Mouse (Mus musculus) MEL (cell line): ENCODE measurements around the gene Bbs9. TPM values are rescaled to one million over a fixed set of nuclear protein-coding genes. Genes with fewer than 3 reads are reported as not detected.
A peak's percentile ranks its signal among the peaks of the same experiment; 100 is the strongest.

Experiments used
- DNase-seq: peaks from one replicate; pipeline ENCODE4 v3.0.0; 2011; ENCODE audit warnings: low read depth, low spot score
- H3K27ac ChIP-seq: 2 replicates; pipeline ENCODE4 v1.5.1; 2012; ENCODE audit warnings: low read depth, mild to moderate bottlenecking, control low read depth, low read length, moderate library complexity; ENCODE audit not compliant: control insufficient read depth
- H3K27me3 ChIP-seq, 2 experiments: fragments of 150-350 bp in 1 of 2; sonication (generic) in 1 of 2; 2 replicates each; pipeline ENCODE4 v1.6.1; 2012; ENCODE audit warnings: low read length in 2 of 2, mild to moderate bottlenecking in 2 of 2, improper control_type of control experiment in 1 of 2, moderate library complexity in 1 of 2; ENCODE audit not compliant: insufficient read depth in 2 of 2, control insufficient read depth in 1 of 2
- H3K36me3 ChIP-seq, 2 experiments: 2 replicates each; pipeline ENCODE4 v1.6.1; 2012 to 2014; ENCODE audit warnings: low read length in 2 of 2, improper control_type of control experiment in 1 of 2, inconsistent platforms in 1 of 2, mild to moderate bottlenecking in 1 of 2; ENCODE audit not compliant: insufficient read depth in 2 of 2, control insufficient read depth in 1 of 2
- H3K4me1 ChIP-seq, 2 experiments: fragments of 150-350 bp in 1 of 2; sonication (generic) in 1 of 2; 2 replicates each; pipeline ENCODE4 v1.6.1; 2012; ENCODE audit warnings: low read length in 2 of 2, improper control_type of control experiment in 1 of 2, mild to moderate bottlenecking in 1 of 2; ENCODE audit not compliant: insufficient read depth in 2 of 2, control insufficient read depth in 1 of 2
- H3K4me3 ChIP-seq, 2 experiments: fragments of 150-350 bp in 1 of 2; sonication (generic) in 1 of 2; 2 replicates each; pipeline ENCODE4 v1.5.1; 2012; ENCODE audit warnings: low read depth in 2 of 2, low read length in 2 of 2, mild to moderate bottlenecking in 2 of 2, moderate library complexity in 2 of 2, control low read depth in 1 of 2, improper control_type of control experiment in 1 of 2; ENCODE audit not compliant: control insufficient read depth in 1 of 2, insufficient read depth in 1 of 2
- H3K79me2 ChIP-seq: 2 replicates; pipeline ENCODE4 v1.6.1; 2012; ENCODE audit warnings: mild to moderate bottlenecking, low read length, moderate library complexity; ENCODE audit not compliant: control insufficient read depth, poor library complexity, insufficient read depth
- H3K9ac ChIP-seq: 2 replicates; pipeline ENCODE4 v1.6.1; 2012; ENCODE audit warnings: low read depth, mild to moderate bottlenecking, control low read depth, low read length, moderate library complexity; ENCODE audit not compliant: control insufficient read depth, poor library complexity, severe bottlenecking
- H3K9me3 ChIP-seq: fragments of 150-350 bp; sonication (generic); replicated peaks from 2 replicates; pipeline ENCODE4 v1.6.1; 2012; ENCODE audit warnings: mild to moderate bottlenecking, low read length, improper control_type of control experiment, moderate library complexity; ENCODE audit not compliant: insufficient read depth
- BHLHE40 ChIP-seq: IDR thresholded peaks from 2 replicates; pipeline ENCODE4 v1.6.1; 2012; ENCODE audit warnings: low read depth, mild to moderate bottlenecking, inconsistent platforms, low read length, improper control_type of control experiment, borderline replicate concordance
- CTCF ChIP-seq, 3 experiments: IDR thresholded peaks in 2 of 3; conservative IDR thresholded peaks in 1 of 3; 2 replicates each; pipeline ENCODE4 v1.5.1; 2011 to 2012; ENCODE audit warnings: low read length in 3 of 3, low read depth in 2 of 3, mild to moderate bottlenecking in 2 of 3, improper control_type of control experiment in 1 of 3, inconsistent platforms in 1 of 3, mixed read lengths in 1 of 3, moderate library complexity in 1 of 3; ENCODE audit not compliant: control insufficient read depth in 1 of 3, insufficient read depth in 1 of 3, poor library complexity in 1 of 3, severe bottlenecking in 1 of 3
- EP300 ChIP-seq, 2 experiments: IDR thresholded peaks; 2 replicates each; pipeline ENCODE4 v1.6.1; 2011; ENCODE audit warnings: improper control_type of control experiment in 2 of 2, low read length in 2 of 2, low read depth in 1 of 2, mild to moderate bottlenecking in 1 of 2
- GABPA ChIP-seq: IDR thresholded peaks from 2 replicates; pipeline ENCODE4 v1.6.1; 2012; ENCODE audit warnings: low read depth, mild to moderate bottlenecking, inconsistent platforms, low read length, improper control_type of control experiment, moderate library complexity
- GATA1 ChIP-seq: IDR thresholded peaks from 2 replicates; pipeline ENCODE4 v1.6.1; 2011; ENCODE audit warnings: low read depth, low read length, improper control_type of control experiment
- HCFC1 ChIP-seq: IDR thresholded peaks from 2 replicates; pipeline ENCODE4 v1.6.1; 2012; ENCODE audit warnings: low read depth, mild to moderate bottlenecking, inconsistent platforms, low read length, improper control_type of control experiment, moderate library complexity
- MAZ ChIP-seq: IDR thresholded peaks from 2 replicates; pipeline ENCODE4 v1.6.1; 2012; ENCODE audit warnings: low read depth, mild to moderate bottlenecking, inconsistent platforms, low read length, improper control_type of control experiment
- MYB ChIP-seq: IDR thresholded peaks from 2 replicates; pipeline ENCODE4 v1.6.1; 2011; ENCODE audit warnings: mild to moderate bottlenecking, low read depth, low read length, improper control_type of control experiment
- MYC ChIP-seq: IDR thresholded peaks from 2 replicates; pipeline ENCODE4 v1.6.1; 2011; ENCODE audit warnings: low read depth, mild to moderate bottlenecking, low read length, improper control_type of control experiment, moderate library complexity
- NRF1 ChIP-seq: IDR thresholded peaks from 2 replicates; pipeline ENCODE4 v1.6.1; 2014; ENCODE audit warnings: low read depth, mild to moderate bottlenecking, inconsistent platforms, low read length, improper control_type of control experiment, moderate library complexity; ENCODE audit not compliant: poor library complexity, insufficient read depth, severe bottlenecking
- POLR2AphosphoS5 ChIP-seq: IDR thresholded peaks from 2 replicates; pipeline ENCODE4 v1.6.1; 2012; ENCODE audit warnings: low read depth, borderline replicate concordance, mild to moderate bottlenecking, inconsistent platforms, low read length, moderate library complexity, mixed read lengths
- RAD21 ChIP-seq: IDR thresholded peaks from 2 replicates; pipeline ENCODE4 v1.6.1; 2011; ENCODE audit warnings: mild to moderate bottlenecking, low read depth, low read length, improper control_type of control experiment
- SMC3 ChIP-seq: IDR thresholded peaks from 2 replicates; pipeline ENCODE4 v1.6.1; 2011; ENCODE audit warnings: low read depth, low read length, improper control_type of control experiment
- TAL1 ChIP-seq: IDR thresholded peaks from 2 replicates; pipeline ENCODE4 v1.6.1; 2012; ENCODE audit warnings: mild to moderate bottlenecking, inconsistent platforms, low read length, moderate library complexity, mixed read lengths
- TBP ChIP-seq: IDR thresholded peaks from 2 replicates; pipeline ENCODE4 v1.8.0; 2011; ENCODE audit warnings: low read depth, low read length, improper control_type of control experiment
- USF1 ChIP-seq: IDR thresholded peaks from 2 replicates; pipeline ENCODE4 v1.6.1; 2014; ENCODE audit warnings: low read depth, mild to moderate bottlenecking, inconsistent platforms, low read length, improper control_type of control experiment, moderate library complexity
- USF2 ChIP-seq, 2 experiments: IDR thresholded peaks; 2 replicates each; pipeline ENCODE4 v1.6.1; 2011 to 2012; ENCODE audit warnings: improper control_type of control experiment in 2 of 2, low read length in 2 of 2, borderline replicate concordance in 1 of 2, inconsistent platforms in 1 of 2, low read depth in 1 of 2, mild to moderate bottlenecking in 1 of 2; ENCODE audit not compliant: insufficient read depth in 1 of 2
- ZKSCAN1 ChIP-seq: IDR thresholded peaks from 2 replicates; pipeline ENCODE4 v1.6.1; 2012; ENCODE audit warnings: low read depth, mild to moderate bottlenecking, inconsistent platforms, low read length, improper control_type of control experiment, moderate library complexity
- ZMIZ1 ChIP-seq: IDR thresholded peaks from 2 replicates; pipeline ENCODE4 v1.6.1; 2012; ENCODE audit warnings: low read depth, mild to moderate bottlenecking, inconsistent platforms, low read length, improper control_type of control experiment, moderate library complexity
- ZNF384 ChIP-seq: IDR thresholded peaks from 2 replicates; pipeline ENCODE4 v1.6.1; 2012; ENCODE audit warnings: low read depth, mild to moderate bottlenecking, inconsistent platforms, low read length, improper control_type of control experiment
- polyA plus RNA-seq, 2 experiments: library from polyadenylated mRNA; stranded (reverse) in 1 of 2; unstranded in 1 of 2; fragments of >175 nt in 1 of 2; fragments of >200 nt in 1 of 2; gene quantifications; 2 replicates each; pipeline versions ENCODE4 v1.2.1 to v1.2.4; 2012; ENCODE audit warnings: low replicate concordance in 2 of 2, low read depth in 1 of 2; ENCODE audit not compliant: insufficient read length in 2 of 2, insufficient read depth in 1 of 2, missing spikeins in 1 of 2
- total RNA-seq: library from RNA; depleted of rRNA; stranded (reverse); fragments of 300-350 nt; gene quantifications from 2 replicates; pipeline ENCODE4 v1.2.3, GENCODE M21; 2012

The Bbs9 gene
- total and polyA plus RNA-seq, 3 experiments, result 18.5 to 19.5 TPM; not detected in 1

DNA sequence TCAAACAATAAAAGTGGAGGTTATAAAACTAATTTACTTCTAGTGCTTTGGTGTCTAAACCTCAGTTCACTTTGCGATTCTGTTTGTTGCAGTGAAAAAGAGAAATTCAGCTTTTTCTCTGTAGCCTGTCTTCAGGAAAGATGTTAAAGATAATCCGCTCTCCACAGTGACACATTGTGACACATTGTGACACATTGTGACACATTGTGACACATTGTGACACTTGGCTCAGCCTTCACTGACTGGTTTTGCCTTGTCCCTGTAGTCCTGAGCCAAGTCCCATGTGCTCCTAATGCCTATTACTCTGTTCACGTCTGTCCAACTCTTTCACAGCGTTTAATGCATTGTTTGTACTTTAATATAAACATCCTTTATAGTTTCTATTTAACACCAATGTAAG is 203.0 kb downstream of the Bbs9 start:
- Histone ChIP-seq H3K27ac (no peak overlapping the region), H3K9ac (no peak overlapping the region), H3K9me3 (no peaks in the 10 kb centered on the region), H3K79me2 (no peaks in the 10 kb centered on the region), H3K4me1 (peaks cover 9 to 20% of the 10 kb centered on the region in 2 experiments), H3K36me3 (peaks cover 0 to 10% of the 10 kb centered on the region in 2 experiments; a peak in 2 of 4 replicates), H3K27me3 (no peaks in the 10 kb centered on the region), H3K4me3 (no peak overlapping the region)
- TF ChIP-seq HCFC1 (no peak), BHLHE40 (no peak), MYB (no peak), ZMIZ1 (no peak), ZNF384 (no peak), GABPA (no peak), NRF1 (no peak), EP300 (IDR thresholded peaks at IDR 0.05; ENCODE audit: low read depth in 1 of 2, low read length in 2 of 2) (no peak), MAZ (no peak), TBP (no peak), USF1 (no peak), USF2 (IDR thresholded peaks at IDR 0.05; ENCODE audit: borderline replicate concordance in 1 of 2, insufficient read depth in 1 of 2, low read depth in 1 of 2, low read length in 2 of 2) (no peak), ZKSCAN1 (no peak), MYC (no peak), GATA1 (no peak)
- DNase-seq, result no peak

DNA sequence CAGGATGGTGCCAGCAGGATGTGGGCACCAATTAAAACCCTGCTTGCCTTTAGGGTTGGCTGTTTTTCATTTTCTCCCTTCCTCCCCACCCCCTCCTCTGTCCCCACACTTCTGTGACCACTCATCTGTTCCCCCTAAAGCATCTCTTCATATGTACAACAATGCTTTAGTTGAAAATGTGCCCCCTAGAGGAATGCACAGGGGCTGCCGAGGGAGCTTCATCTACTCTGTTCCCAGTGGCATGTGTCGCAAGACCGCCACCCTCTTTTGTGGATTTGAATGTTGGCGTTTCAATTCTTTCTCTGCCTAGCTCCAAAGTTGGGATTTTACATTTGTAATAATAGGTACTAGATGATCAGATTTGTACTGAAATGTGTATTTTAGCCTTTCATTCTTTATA is 204.0 kb downstream of the Bbs9 start:
- H3K27me3 ChIP-seq, result no peaks in the 10 kb centered on the region

More for the DNA sequence above, 204.0 kb downstream of the Bbs9 start:
- Histone ChIP-seq H3K27ac (no peak overlapping the region), H3K4me1 (peaks cover 7 to 17% of the 10 kb centered on the region in 2 experiments), H3K9ac (no peak overlapping the region), H3K79me2 (no peaks in the 10 kb centered on the region), H3K9me3 (no peaks in the 10 kb centered on the region), H3K36me3 (peaks cover 0 to 9% of the 10 kb centered on the region in 2 experiments; a peak in 2 of 4 replicates), H3K4me3 (no peak overlapping the region)
- DNase-seq, result peak; percentile 80
- TF ChIP-seq RAD21 (peak; percentile 15), CTCF (IDR thresholded peaks at IDR 0.05 in 2 of 3, conservative IDR thresholded peaks at IDR 0.05 in 1 of 3; ENCODE audit: control insufficient read depth in 1 of 3, insufficient read depth in 1 of 3, low read depth in 2 of 3, low read length in 3 of 3, poor library complexity in 1 of 3, severe bottlenecking in 1 of 3) (peak; percentile 63 to 76 (median 65)), SMC3 (peak; percentile 48), TAL1 (no peak), POLR2AphosphoS5 (no peak)
